Mouse (Mus musculus) lung, embryonic 15.5 days (tissue): ENCODE results near the gene Bcar1. TPM values are rescaled to one million over a fixed set of nuclear protein-coding genes. Genes with fewer than 3 reads are reported as not detected.

ENCODE experiments used
- ATAC-seq: fragments of 200-750 bp; cut with Nextera tagmentation; 2 replicates; pipeline ENCODE4 v1.8.0; 2017; ENCODE audit warnings: moderate number of reproducible peaks, borderline replicate concordance; ENCODE audit not compliant: low FRiP score, low TSS enrichment; ENCODE audit errors: extremely low read depth
- H3K27ac ChIP-seq: fragments of 300-500 bp; sonication (generic); 2 replicates; pipeline ENCODE4 v1.5.1; 2015; ENCODE audit warnings: moderate library complexity, mild to moderate bottlenecking, inconsistent platforms
- H3K27me3 ChIP-seq: fragments of 300-500 bp; sonication (generic); 2 replicates; pipeline ENCODE4 v1.6.1; 2015; ENCODE audit warnings: inconsistent platforms
- H3K36me3 ChIP-seq: fragments of 300-500 bp; sonication (generic); 2 replicates; pipeline ENCODE4 v1.6.1; 2015; ENCODE audit warnings: inconsistent platforms
- H3K4me1 ChIP-seq: fragments of 300-500 bp; sonication (generic); 2 replicates; pipeline ENCODE4 v1.6.1; 2015; ENCODE audit warnings: inconsistent platforms
- H3K4me2 ChIP-seq: fragments of 300-500 bp; sonication (generic); 2 replicates; pipeline ENCODE4 v1.6.1; 2015; ENCODE audit warnings: inconsistent platforms, mild to moderate bottlenecking, moderate library complexity
- H3K4me3 ChIP-seq: fragments of 300-500 bp; sonication (generic); 2 replicates; pipeline ENCODE4 v1.5.1; 2015; ENCODE audit warnings: mild to moderate bottlenecking, inconsistent platforms
- H3K9ac ChIP-seq: fragments of 300-500 bp; sonication (generic); 2 replicates; pipeline ENCODE4 v1.6.1; 2015; ENCODE audit warnings: inconsistent platforms
- H3K9me3 ChIP-seq: fragments of 300-500 bp; sonication (generic); 2 replicates; pipeline ENCODE4 v1.6.1; 2016; ENCODE audit warnings: inconsistent platforms
- WGBS: fragments of 180-500 bp; shearing (Covaris S2); methylation state at CpG from one replicate; pipeline ENCODE4 v1.1.7; 2015; 5-methylcytosine and 5-hydroxymethylcytosine counted together
- polyA plus RNA-seq: library from polyadenylated mRNA; unstranded; fragments of >200 nt; fragmentation: Nextera tagmentation; extraction: Ambion mirVana; gene quantifications from 2 replicates; pipeline ENCODE4 v1.2.1, GENCODE M21; 2015

Gene Bcar1
- polyA plus RNA-seq, 1 experiment from 2014 or later, result 42.6 TPM

DNA sequence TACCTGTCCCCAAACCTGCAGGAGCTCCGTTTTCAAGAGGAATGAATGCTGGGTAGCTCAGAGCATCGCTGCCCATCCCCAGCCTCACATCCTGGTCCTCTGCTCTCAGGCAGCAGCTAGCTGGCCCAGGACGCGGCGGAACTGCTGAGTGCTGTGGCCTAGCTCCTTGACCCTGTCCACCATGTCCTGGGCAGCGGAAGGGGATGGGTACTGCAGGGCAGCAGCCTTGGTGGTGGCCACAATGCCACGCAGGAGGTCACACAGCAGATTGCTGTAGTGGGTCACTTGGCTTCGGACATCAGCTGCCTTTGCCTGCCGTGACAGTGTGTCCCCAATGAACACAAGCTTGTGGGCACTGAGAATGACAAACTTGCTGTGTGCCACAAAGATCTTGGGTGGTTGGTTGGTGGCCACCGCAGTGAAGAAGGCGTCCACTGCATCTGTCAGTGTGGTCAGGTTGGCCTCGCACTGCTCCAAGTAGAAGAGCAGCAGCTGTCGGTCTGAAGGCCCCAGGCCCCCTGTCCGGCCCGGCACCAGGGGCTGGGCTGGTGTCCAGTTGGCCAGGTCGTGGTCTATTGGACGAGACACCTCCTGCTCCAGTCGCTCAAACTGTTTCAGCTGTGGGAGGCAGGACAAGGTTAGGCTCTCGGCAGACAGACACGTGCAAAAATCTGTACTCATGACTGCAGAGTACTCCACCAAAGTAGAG lies 32.7 kb downstream of the Bcar1 start:
- Histone ChIP-seq H3K27me3 (no peaks in the 10 kb centered on the region), H3K9ac (no peak overlapping the region), H3K27ac (no peak overlapping the region), H3K4me2 (no peak overlapping the region), H3K4me3 (no peak overlapping the region), H3K4me1 (peaks cover 3% of the 10 kb centered on the region), H3K9me3 (no peaks in the 10 kb centered on the region), H3K36me3 (peaks cover 71% of the 10 kb centered on the region)
- no peak for ATAC-seq
- 84% methylated on average over 20 of the region's 20 CpGs for WGBS

DNA sequence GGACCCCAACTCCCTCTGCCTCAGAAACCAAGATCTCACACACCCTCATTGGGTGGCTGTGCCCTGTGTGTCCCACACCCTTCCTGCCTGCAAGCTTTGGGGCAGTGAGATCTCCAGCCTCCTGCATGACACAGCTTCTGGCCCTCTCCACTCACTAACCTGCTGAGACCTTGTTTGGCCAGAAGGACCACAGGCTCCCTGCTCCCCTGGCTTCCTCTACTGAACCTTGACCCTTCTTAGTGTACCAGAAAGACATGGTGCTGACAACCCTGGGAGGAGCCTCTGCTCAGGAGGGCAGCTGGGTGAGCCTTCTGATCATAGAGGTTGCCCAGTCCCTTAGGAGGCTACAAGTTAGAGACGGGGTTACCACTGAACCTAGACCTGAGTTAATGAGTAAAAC lies 34.4 kb downstream of the Bcar1 start:
- H3K4me3 ChIP-seq, result no peak overlapping the region
- H3K36me3 ChIP-seq, result peaks cover 54% of the 10 kb centered on the region
- H3K9me3 ChIP-seq, result no peaks in the 10 kb centered on the region
- H3K4me2 ChIP-seq, result no peak overlapping the region
- H3K4me1 ChIP-seq, result 0 out of 2 replicates have a peak, but pooled peaks cover 2% of the 10 kb centered on the region
- no peak overlapping the region for H3K27ac ChIP-seq
- 79% methylated on average over 1 of the region's 1 CpGs for WGBS
- no peaks in the 10 kb centered on the region for H3K27me3 ChIP-seq
- ATAC-seq, result no peak
- H3K9ac ChIP-seq, result no peak overlapping the region

- Histone ChIP-seq H3K9me3 (no peaks in the 10 kb centered on the region), H3K4me3 (no peak overlapping the region), H3K36me3 (peaks cover 45% of the 10 kb centered on the region), H3K27ac (no peak overlapping the region), H3K27me3 (no peaks in the 10 kb centered on the region), H3K4me2 (no peak overlapping the region), H3K9ac (no peak overlapping the region), H3K4me1 (0 out of 2 replicates have a peak, but pooled peaks cover 2% of the 10 kb centered on the region)
- 67% methylated on average over 6 of the region's 6 CpGs for WGBS
- no peak for ATAC-seq
Observed at GRCm38 (mm10) chr8:111708265-111708664, 35.3 kb downstream of the Bcar1 start.

GRCm38 (mm10) chr8:111705699-111706098 lies 37.9 kb downstream of the Bcar1 start:
- H3K9ac ChIP-seq, result no peak overlapping the region
- no peak overlapping the region for H3K4me3 ChIP-seq
- H3K4me2 ChIP-seq, result no peak overlapping the region
- peaks cover 19% of the 10 kb centered on the region for H3K36me3 ChIP-seq
- ATAC-seq, result no peak
- no peaks in the 10 kb centered on the region for H3K9me3 ChIP-seq
- H3K4me1 ChIP-seq, result 0 out of 2 replicates have a peak, but pooled peaks cover 2% of the 10 kb centered on the region
- WGBS, result 59% methylated on average over 5 of the region's 5 CpGs
- H3K27me3 ChIP-seq, result no peaks in the 10 kb centered on the region
- H3K27ac ChIP-seq, result no peak overlapping the region

- Histone ChIP-seq H3K4me3 (no peak overlapping the region), H3K9me3 (no peaks in the 10 kb centered on the region), H3K4me2 (no peak overlapping the region), H3K27ac (no peak overlapping the region), H3K4me1 (0 out of 2 replicates have a peak, but pooled peaks cover 2% of the 10 kb centered on the region), H3K27me3 (no peaks in the 10 kb centered on the region), H3K36me3 (peaks cover 14% of the 10 kb centered on the region), H3K9ac (no peak overlapping the region)
- ATAC-seq, result no peak
- 33% methylated on average over 3 of the region's 3 CpGs for WGBS
Observed at GRCm38 (mm10) chr8:111705222-111705621, 38.4 kb downstream of the Bcar1 start.

DNA sequence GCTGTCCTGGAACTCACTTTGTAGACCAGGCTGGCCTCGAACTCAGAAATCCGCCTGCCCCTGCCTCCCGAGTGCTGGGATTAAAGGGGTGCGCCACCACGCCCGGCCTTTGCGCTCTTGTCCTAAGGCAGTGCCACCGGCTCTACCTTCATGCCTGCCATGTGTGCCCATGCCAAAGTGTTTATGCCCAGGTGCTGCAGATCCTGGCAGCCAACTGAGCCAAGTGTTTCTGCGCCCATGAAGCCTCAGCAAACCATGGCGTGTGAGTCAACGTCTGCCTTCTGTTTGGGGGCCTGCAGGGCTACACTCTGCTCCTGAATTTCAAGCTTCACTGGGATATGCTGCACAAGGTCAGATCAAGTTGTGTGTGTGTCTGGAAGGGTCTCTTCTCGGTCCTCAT lies 39.0 kb downstream of the Bcar1 start:
- Histone ChIP-seq H3K4me3 (no peak overlapping the region), H3K9me3 (no peaks in the 10 kb centered on the region), H3K27me3 (no peaks in the 10 kb centered on the region), H3K9ac (no peak overlapping the region), H3K4me2 (no peak overlapping the region), H3K27ac (no peak overlapping the region), H3K4me1 (0 out of 2 replicates have a peak, but pooled peaks cover 2% of the 10 kb centered on the region), H3K36me3 (peaks cover 8% of the 10 kb centered on the region; the same call in 1 of the 2 replicates)
- 86% methylated on average over 12 of the region's 12 CpGs for WGBS
- ATAC-seq, result no peak

- no peak overlapping the region for H3K4me3 ChIP-seq
- ATAC-seq, result no peak
- no peaks in the 10 kb centered on the region for H3K36me3 ChIP-seq
- H3K4me1 ChIP-seq, result no peaks in the 10 kb centered on the region
- no peak overlapping the region for H3K4me2 ChIP-seq
- no peak overlapping the region for H3K9ac ChIP-seq
- H3K9me3 ChIP-seq, result no peaks in the 10 kb centered on the region
- no peaks in the 10 kb centered on the region for H3K27me3 ChIP-seq
- no peak overlapping the region for H3K27ac ChIP-seq
- WGBS, result 69% methylated on average over 9 of the region's 9 CpGs
Observed at GRCm38 (mm10) chr8:111701380-111701779, 42.2 kb downstream of the Bcar1 start.

DNA sequence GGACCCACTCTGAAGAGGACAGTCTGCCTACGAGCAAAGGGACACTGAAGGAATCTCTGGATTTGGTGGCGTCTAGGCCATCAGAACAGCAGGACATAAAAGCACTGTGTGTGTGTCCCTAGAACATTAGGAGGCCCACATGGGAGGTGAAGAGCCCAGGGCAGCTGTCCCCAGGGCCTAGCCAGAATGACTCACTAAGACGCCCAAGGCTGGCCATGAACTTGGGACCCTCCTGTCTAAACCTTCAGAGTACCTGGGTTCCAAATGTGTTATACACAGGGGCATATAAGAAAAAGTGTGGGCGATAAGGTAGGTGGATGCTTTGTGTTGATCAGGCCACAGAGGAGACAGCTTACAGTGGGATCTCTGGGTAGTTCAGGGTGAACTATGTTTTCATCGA lies 42.9 kb downstream of the Bcar1 start:
- Histone ChIP-seq H3K9me3 (no peaks in the 10 kb centered on the region), H3K9ac (no peak overlapping the region), H3K4me3 (no peak overlapping the region), H3K36me3 (no peaks in the 10 kb centered on the region), H3K27me3 (no peaks in the 10 kb centered on the region), H3K4me1 (no peaks in the 10 kb centered on the region), H3K27ac (no peak overlapping the region), H3K4me2 (no peak overlapping the region)
- 82% methylated on average over 5 of the region's 5 CpGs for WGBS
- ATAC-seq, result no peak

DNA sequence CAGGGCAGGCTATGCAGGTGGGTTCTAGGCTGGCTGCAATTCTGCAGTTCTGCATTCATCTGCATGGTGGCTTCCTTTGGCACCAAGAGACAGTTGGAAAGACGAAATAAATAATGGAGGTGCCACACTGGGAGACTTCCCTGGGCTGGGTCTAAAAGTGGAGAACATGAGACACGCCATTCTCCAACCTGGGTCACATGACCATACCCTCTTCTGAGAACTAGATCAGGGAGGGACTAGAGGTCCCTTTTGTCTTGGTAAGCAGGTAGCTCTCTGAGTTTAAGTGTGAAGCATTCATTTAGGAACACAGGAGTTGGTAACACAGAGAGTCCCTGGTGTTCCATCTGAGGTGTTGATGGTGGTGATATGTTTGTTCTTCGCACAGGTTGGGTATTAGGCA lies 43.4 kb downstream of the Bcar1 start:
- no peak overlapping the region for H3K9ac ChIP-seq
- H3K4me2 ChIP-seq, result no peak overlapping the region
- no peaks in the 10 kb centered on the region for H3K27me3 ChIP-seq
- H3K27ac ChIP-seq, result no peak overlapping the region
- H3K36me3 ChIP-seq, result no peaks in the 10 kb centered on the region
- no peaks in the 10 kb centered on the region for H3K9me3 ChIP-seq
- WGBS, result 64% methylated on average over 3 of the region's 3 CpGs
- no peaks in the 10 kb centered on the region for H3K4me1 ChIP-seq
- ATAC-seq, result no peak
- H3K4me3 ChIP-seq, result no peak overlapping the region

GRCm38 (mm10) chr8:111699035-111699434 lies 44.6 kb downstream of the Bcar1 start:
- no peak overlapping the region for H3K4me3 ChIP-seq
- no peak overlapping the region for H3K27ac ChIP-seq
- H3K9ac ChIP-seq, result no peak overlapping the region
- WGBS, result 6% methylated on average over 1 of the region's 1 CpGs
- H3K4me2 ChIP-seq, result no peak overlapping the region
- no peaks in the 10 kb centered on the region for H3K4me1 ChIP-seq
- ATAC-seq, result no peak
- no peaks in the 10 kb centered on the region for H3K9me3 ChIP-seq
- no peaks in the 10 kb centered on the region for H3K27me3 ChIP-seq
- no peaks in the 10 kb centered on the region for H3K36me3 ChIP-seq

DNA sequence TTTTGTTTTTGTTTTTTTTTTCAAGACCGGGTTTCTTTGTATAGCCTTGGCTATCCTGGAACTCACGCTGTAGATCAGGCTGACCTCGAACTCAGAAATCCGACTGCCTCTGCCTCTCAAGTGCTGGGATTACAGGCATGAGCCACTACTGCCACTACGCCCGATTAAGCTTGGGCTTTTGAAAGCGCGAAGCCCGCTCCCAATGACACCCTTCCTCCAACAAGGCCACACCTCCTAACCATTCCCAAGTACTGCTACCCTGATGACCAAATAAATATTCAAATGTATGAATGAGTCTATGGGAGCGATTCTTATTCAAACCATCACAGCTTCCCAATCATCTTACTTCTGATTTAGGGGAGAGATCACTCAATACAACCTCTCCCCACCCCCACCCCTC lies 46.0 kb downstream of the Bcar1 start:
- H3K27ac ChIP-seq, result no peak overlapping the region
- H3K27me3 ChIP-seq, result no peaks in the 10 kb centered on the region
- no peak for ATAC-seq
- H3K36me3 ChIP-seq, result no peaks in the 10 kb centered on the region
- H3K4me3 ChIP-seq, result no peak overlapping the region
- H3K9ac ChIP-seq, result no peak overlapping the region
- no peak overlapping the region for H3K4me2 ChIP-seq
- no peaks in the 10 kb centered on the region for H3K4me1 ChIP-seq
- 77% methylated on average over 10 of the region's 10 CpGs for WGBS
- H3K9me3 ChIP-seq, result no peaks in the 10 kb centered on the region

- Histone ChIP-seq H3K36me3 (no peaks in the 10 kb centered on the region), H3K4me2 (no peak overlapping the region), H3K4me3 (no peak overlapping the region), H3K27me3 (no peaks in the 10 kb centered on the region), H3K9ac (no peak overlapping the region), H3K9me3 (no peaks in the 10 kb centered on the region), H3K4me1 (no peaks in the 10 kb centered on the region), H3K27ac (no peak overlapping the region)
- ATAC-seq, result no peak
- 40% methylated on average over 7 of the region's 7 CpGs for WGBS
Observed at GRCm38 (mm10) chr8:111695441-111695840, 48.2 kb downstream of the Bcar1 start.
